Mouse (Mus musculus) lung, embryonic 14.5 days (tissue): ENCODE data around the gene Zfp408. TPM values are rescaled to one million over a fixed set of nuclear protein-coding genes. Genes with fewer than 3 reads are reported as not detected.

Source experiments
- ATAC-seq: fragments of 200-750 bp; cut with Nextera tagmentation; 2 replicates; pipeline ENCODE4 v1.8.0; 2017; ENCODE audit warnings: mild to moderate bottlenecking, moderate TSS enrichment, moderate library complexity; ENCODE audit not compliant: insufficient read depth
- DNase-seq: peaks from one replicate; pipeline ENCODE4 v3.0.0-alpha.2; 2015
- H3K27ac ChIP-seq: fragments of 300-500 bp; sonication (generic); 2 replicates; pipeline ENCODE4 v1.5.1; 2014; ENCODE audit warnings: low read depth, mild to moderate bottlenecking, moderate library complexity
- H3K27me3 ChIP-seq: fragments of 300-500 bp; sonication (generic); 2 replicates; pipeline ENCODE4 v1.6.1; 2014; ENCODE audit warnings: low read length, control low read depth; ENCODE audit not compliant: insufficient read depth
- H3K36me3 ChIP-seq: fragments of 300-500 bp; sonication (generic); 2 replicates; pipeline ENCODE4 v1.6.1; 2014; ENCODE audit warnings: control low read depth; ENCODE audit not compliant: insufficient read depth
- H3K4me1 ChIP-seq: fragments of 300-500 bp; sonication (generic); 2 replicates; pipeline ENCODE4 v1.6.1; 2014; ENCODE audit warnings: antibody characterized with exemption, control low read depth; ENCODE audit not compliant: insufficient read depth
- H3K4me2 ChIP-seq: fragments of 300-500 bp; sonication (generic); 2 replicates; pipeline ENCODE4 v1.6.1; 2014; ENCODE audit warnings: mild to moderate bottlenecking
- H3K4me3 ChIP-seq: fragments of 300-500 bp; sonication (generic); 2 replicates; pipeline ENCODE4 v1.5.1; 2014; ENCODE audit warnings: low read depth, low read length
- H3K9ac ChIP-seq: fragments of 300-500 bp; sonication (generic); 2 replicates; pipeline ENCODE4 v1.6.1; 2014
- H3K9me3 ChIP-seq: fragments of 300-500 bp; sonication (generic); 2 replicates; pipeline ENCODE4 v1.6.1; 2016; ENCODE audit warnings: low read depth, low read length, control low read depth
- CTCF ChIP-seq: IDR thresholded peaks from 2 replicates; pipeline ENCODE4 v1.5.1; 2016; ENCODE audit warnings: antibody characterized with exemption, low read depth
- WGBS: fragments of 180-500 bp; shearing (Covaris S2); extraction: QIAGEN DNeasy Blood & Tissue Kit; methylation state at CpG from one replicate; pipeline ENCODE4 v1.1.7; 2014; 5-methylcytosine and 5-hydroxymethylcytosine counted together
- polyA plus RNA-seq: library from polyadenylated mRNA; unstranded; fragments of >200 nt; fragmentation: Nextera tagmentation; extraction: Ambion mirVana; gene quantifications from 2 replicates; pipeline ENCODE4 v1.2.1, GENCODE M21; 2014

Gene Zfp408
- polyA plus RNA-seq, 1 experiment from 2014 or later = 7.0 TPM

- peak; percentile 33; the same call in 1 of the 2 replicates for TF ChIP-seq CTCF
- Histone ChIP-seq H3K9me3 (no peaks in the 10 kb centered on the region), H3K4me1 (no peaks in the 10 kb centered on the region), H3K4me3 (no peak overlapping the region), H3K4me2 (no peak overlapping the region), H3K36me3 (peaks cover 88% of the 10 kb centered on the region), H3K9ac (no peak overlapping the region), H3K27ac (no peak overlapping the region), H3K27me3 (no peaks in the 10 kb centered on the region)
- ATAC-seq = no peak
- peak; percentile 21 for DNase-seq
- 86% methylated on average over 4 of the region's 4 CpGs for WGBS
These were observed 47.2 kb downstream of the Zfp408 start for GRCm38 (mm10) chr2:91602389-91602788.

- H3K36me3 ChIP-seq = peaks cover 89% of the 10 kb centered on the region
These were observed 49.1 kb downstream of the Zfp408 start for GRCm38 (mm10) chr2:91600475-91600874.

More at GRCm38 (mm10) chr2:91600475-91600874, 49.1 kb downstream of the Zfp408 start:
- no peak for ATAC-seq
- WGBS = 96% methylated on average over 4 of the region's 4 CpGs
- Histone ChIP-seq H3K4me1 (no peaks in the 10 kb centered on the region), H3K9ac (no peak overlapping the region), H3K27me3 (no peaks in the 10 kb centered on the region), H3K4me3 (no peak overlapping the region), H3K27ac (no peak overlapping the region), H3K9me3 (no peaks in the 10 kb centered on the region), H3K4me2 (no peak overlapping the region)
- no peak for TF ChIP-seq CTCF
- DNase-seq = no peak

Other genes with a start within 250 kb of the Zfp408 start
- 73.3 and 73.4 TPM in 2 replicates for gene 1110051M20Rik, start 205.1 kb downstream of the Zfp408 start, polyA plus RNA-seq
- gene Lrp4, start 192.3 kb downstream of the Zfp408 start, polyA plus RNA-seq = 7.6 TPM in 2 replicates
- 96.3 and 106 TPM in 2 replicates for gene Ckap5, start 123.0 kb downstream of the Zfp408 start, polyA plus RNA-seq
- 0.09 TPM in 1 of 2 replicates, not detected in the other for gene F2, start 13.4 kb downstream of the Zfp408 start, polyA plus RNA-seq
- 125 and 132 TPM in 2 replicates for gene Arhgap1, start 69 bp upstream of the Zfp408 start, polyA plus RNA-seq
- gene Atg13, start 60.8 kb upstream of the Zfp408 start, polyA plus RNA-seq = 20.9 and 25.6 TPM in 2 replicates
- 15.8 and 16.9 TPM in 2 replicates for gene Harbi1, start 61.1 kb upstream of the Zfp408 start, polyA plus RNA-seq
- 15.7 and 15.9 TPM in 2 replicates for gene Ambra1, start 80.3 kb upstream of the Zfp408 start, polyA plus RNA-seq